Mouse (Mus musculus) embryonic facial prominence, embryonic 15.5 days (tissue): ENCODE data around the gene Aak1. TPM values are rescaled to one million over a fixed set of nuclear protein-coding genes. Genes with fewer than 3 reads are reported as not detected.
"Not testable (repeated sequence)": the region's sequence is repeated elsewhere in the genome, so short reads cannot be mapped to it uniquely, and the experiment has no call there.

ENCODE experiments used
- ATAC-seq: fragments of 200-750 bp; cut with Nextera tagmentation; 2 replicates; pipeline ENCODE4 v1.8.0; 2017; ENCODE audit warnings: low read depth, moderate TSS enrichment; ENCODE audit not compliant: insufficient number of reproducible peaks, low FRiP score, low TSS enrichment
- H3K27ac ChIP-seq: fragments of 300-500 bp; sonication (generic); replicated peaks from 2 replicates; pipeline ENCODE4 v1.5.1; 2015; ENCODE audit warnings: mild to moderate bottlenecking, inconsistent platforms
- H3K27me3 ChIP-seq: fragments of 300-500 bp; sonication (generic); 2 replicates; pipeline ENCODE4 v1.6.1; 2015; ENCODE audit warnings: inconsistent platforms
- H3K36me3 ChIP-seq: fragments of 300-500 bp; sonication (generic); 2 replicates; pipeline ENCODE4 v1.6.1; 2015; ENCODE audit warnings: mild to moderate bottlenecking, inconsistent platforms
- H3K4me1 ChIP-seq: fragments of 300-500 bp; sonication (generic); 2 replicates; pipeline ENCODE4 v1.6.1; 2015; ENCODE audit warnings: inconsistent platforms
- H3K4me2 ChIP-seq: fragments of 300-500 bp; sonication (generic); replicated peaks from 2 replicates; pipeline ENCODE4 v1.6.1; 2015; ENCODE audit warnings: mild to moderate bottlenecking, inconsistent platforms
- H3K4me3 ChIP-seq: fragments of 300-500 bp; sonication (generic); replicated peaks from 2 replicates; pipeline ENCODE4 v1.5.1; 2015; ENCODE audit warnings: mild to moderate bottlenecking, inconsistent platforms
- H3K9ac ChIP-seq: fragments of 300-500 bp; sonication (generic); 2 replicates; pipeline ENCODE4 v1.6.1; 2015; ENCODE audit warnings: inconsistent platforms
- H3K9me3 ChIP-seq: fragments of 300-500 bp; sonication (generic); replicated peaks from 2 replicates; pipeline ENCODE4 v1.6.1; 2016; ENCODE audit warnings: inconsistent platforms
- WGBS: fragments of 180-500 bp; shearing (Covaris S2); methylation state at CpG from one replicate; pipeline ENCODE4 v1.1.7; 2015; 5-methylcytosine and 5-hydroxymethylcytosine counted together
- polyA plus RNA-seq: library from polyadenylated mRNA; unstranded; fragments of >200 nt; fragmentation: Nextera tagmentation; extraction: Ambion mirVana; gene quantifications from 2 replicates; pipeline ENCODE4 v1.2.1, GENCODE M21; 2015

Aak1 gene
- polyA plus RNA-seq, 1 experiment from 2014 or later: 16.7 TPM

DNA sequence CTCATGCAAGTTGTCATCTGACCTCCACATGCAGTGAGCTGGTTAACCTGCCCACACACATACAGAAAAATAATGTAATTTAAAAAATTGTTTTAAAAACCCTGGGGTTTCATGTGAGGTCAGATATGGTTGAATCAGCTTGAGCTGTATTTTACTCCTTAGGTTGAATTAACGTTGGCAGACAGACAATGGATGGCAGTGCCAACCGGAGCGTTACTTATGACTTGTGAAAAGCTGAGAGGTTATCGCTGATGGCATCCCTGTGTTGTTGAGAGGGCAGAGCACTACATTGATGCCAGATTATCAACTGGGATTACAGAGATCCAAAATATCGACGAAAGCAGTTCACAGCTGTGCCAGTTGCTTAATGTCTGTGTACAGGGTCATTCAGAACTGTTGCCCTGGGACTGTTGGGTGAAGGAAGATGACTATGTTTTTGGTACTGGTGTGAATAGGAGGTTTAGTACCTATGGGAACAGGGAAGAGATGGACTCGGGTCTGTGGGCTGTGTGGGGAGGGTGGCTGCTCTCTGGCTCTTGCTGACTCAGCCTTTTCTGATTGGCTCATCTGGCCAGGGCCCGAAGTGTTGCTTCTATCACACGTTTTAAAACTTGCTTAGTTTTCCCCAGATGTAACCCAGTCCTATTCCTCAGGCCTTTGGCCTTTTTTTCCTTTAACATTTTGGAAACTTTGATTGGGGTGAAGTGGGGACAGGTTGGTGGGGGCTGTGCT, 11.6 kb downstream of the Aak1 start:
- no peak overlapping the region for H3K4me2 ChIP-seq
- no peak overlapping the region for H3K9ac ChIP-seq
- H3K9me3 ChIP-seq: no peaks in the 10 kb centered on the region
- H3K4me1 ChIP-seq: no peaks in the 10 kb centered on the region
- ATAC-seq: no peak
- 85% methylated on average over 9 of the region's 9 CpGs for WGBS
- no peak overlapping the region for H3K4me3 ChIP-seq
- no peak overlapping the region for H3K27ac ChIP-seq
- H3K27me3 ChIP-seq: no peaks in the 10 kb centered on the region
- peaks cover 26% of the 10 kb centered on the region for H3K36me3 ChIP-seq

DNA sequence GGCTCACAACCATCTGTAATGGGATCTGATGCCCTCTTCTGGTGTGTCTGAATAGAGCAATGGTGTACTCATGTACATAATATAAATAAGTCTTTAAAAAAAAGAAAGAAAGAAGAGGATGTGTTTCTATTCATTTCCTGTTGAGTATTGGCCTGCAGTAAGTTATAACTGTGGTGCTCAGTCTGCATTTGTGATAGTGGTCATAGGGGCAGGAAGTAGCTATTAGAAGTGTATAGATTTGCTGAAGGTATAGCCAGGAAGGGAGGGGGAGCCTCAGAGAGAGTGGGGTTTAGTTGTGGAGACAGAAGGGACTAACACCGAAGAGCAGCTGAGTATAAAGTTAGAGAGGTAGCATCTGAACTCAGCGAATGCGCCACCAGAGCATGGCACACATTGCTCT, 15.0 kb downstream of the Aak1 start:
- no peak overlapping the region for H3K27ac ChIP-seq
- peaks cover 15% of the 10 kb centered on the region for H3K36me3 ChIP-seq
- no peaks in the 10 kb centered on the region for H3K9me3 ChIP-seq
- H3K4me2 ChIP-seq: no peak overlapping the region
- no peak overlapping the region for H3K4me3 ChIP-seq
- WGBS: 91% methylated on average over 3 of the region's 3 CpGs
- no peak overlapping the region for H3K9ac ChIP-seq
- no peaks in the 10 kb centered on the region for H3K27me3 ChIP-seq
- no peak for ATAC-seq
- 0 out of 2 replicates have a peak, but pooled peaks cover 3% of the 10 kb centered on the region for H3K4me1 ChIP-seq

DNA sequence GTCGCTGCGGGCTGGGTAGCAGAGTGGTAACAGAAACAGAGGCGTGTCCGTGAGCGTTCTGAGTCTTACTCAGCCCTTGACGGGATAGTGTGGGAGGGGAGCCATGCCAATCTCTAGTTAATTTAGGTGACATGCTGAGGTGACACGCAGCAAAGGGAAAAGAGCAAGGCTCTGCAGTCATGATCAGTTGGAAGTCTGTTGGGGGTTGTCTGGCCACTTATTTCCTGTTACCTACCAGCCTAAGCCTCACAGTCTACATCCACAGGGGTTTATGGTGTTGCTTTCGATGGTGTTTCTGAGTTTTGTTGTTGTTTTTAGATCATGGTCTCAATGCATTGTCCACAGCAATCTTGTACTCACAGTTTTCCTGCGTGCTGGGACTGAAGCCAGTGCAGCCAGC, 21.0 kb downstream of the Aak1 start:
- no peaks in the 10 kb centered on the region for H3K9me3 ChIP-seq
- H3K36me3 ChIP-seq: peaks cover 9% of the 10 kb centered on the region
- H3K4me2 ChIP-seq: no peak overlapping the region
- ATAC-seq: no peak
- H3K27ac ChIP-seq: no peak overlapping the region
- H3K27me3 ChIP-seq: no peaks in the 10 kb centered on the region
- H3K9ac ChIP-seq: no peak overlapping the region
- peaks cover 12% of the 10 kb centered on the region for H3K4me1 ChIP-seq
- 84% methylated on average over 9 of the region's 9 CpGs for WGBS
- no peak overlapping the region for H3K4me3 ChIP-seq

DNA sequence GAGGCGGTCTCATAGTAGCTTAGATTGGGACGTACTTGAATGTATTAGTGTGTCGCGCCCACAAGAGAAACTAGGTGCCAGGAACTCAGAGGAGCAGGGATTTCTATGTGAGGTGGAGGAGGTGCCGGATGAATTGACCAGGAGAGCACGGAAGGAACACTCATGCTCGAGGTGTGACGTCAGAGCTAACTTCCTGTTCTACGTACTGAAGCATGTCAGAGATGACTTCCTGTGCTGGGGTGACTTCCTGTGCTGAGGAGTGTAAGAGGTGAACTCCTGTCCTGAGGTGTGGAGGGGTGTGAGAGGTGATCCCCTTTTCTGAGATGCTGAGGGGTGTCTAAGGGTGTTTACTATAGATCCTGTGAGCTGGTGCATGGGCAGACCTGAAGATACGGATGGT, 22.5 kb downstream of the Aak1 start:
- 89% methylated on average over 10 of the region's 10 CpGs for WGBS
- Histone ChIP-seq H3K4me1 (peaks cover 13% of the 10 kb centered on the region), H3K27ac (no peak overlapping the region), H3K27me3 (no peaks in the 10 kb centered on the region), H3K9me3 (no peaks in the 10 kb centered on the region), H3K9ac (no peak overlapping the region), H3K36me3 (peaks cover 9% of the 10 kb centered on the region), H3K4me3 (no peak overlapping the region), H3K4me2 (no peak overlapping the region)
- ATAC-seq: no peak

DNA sequence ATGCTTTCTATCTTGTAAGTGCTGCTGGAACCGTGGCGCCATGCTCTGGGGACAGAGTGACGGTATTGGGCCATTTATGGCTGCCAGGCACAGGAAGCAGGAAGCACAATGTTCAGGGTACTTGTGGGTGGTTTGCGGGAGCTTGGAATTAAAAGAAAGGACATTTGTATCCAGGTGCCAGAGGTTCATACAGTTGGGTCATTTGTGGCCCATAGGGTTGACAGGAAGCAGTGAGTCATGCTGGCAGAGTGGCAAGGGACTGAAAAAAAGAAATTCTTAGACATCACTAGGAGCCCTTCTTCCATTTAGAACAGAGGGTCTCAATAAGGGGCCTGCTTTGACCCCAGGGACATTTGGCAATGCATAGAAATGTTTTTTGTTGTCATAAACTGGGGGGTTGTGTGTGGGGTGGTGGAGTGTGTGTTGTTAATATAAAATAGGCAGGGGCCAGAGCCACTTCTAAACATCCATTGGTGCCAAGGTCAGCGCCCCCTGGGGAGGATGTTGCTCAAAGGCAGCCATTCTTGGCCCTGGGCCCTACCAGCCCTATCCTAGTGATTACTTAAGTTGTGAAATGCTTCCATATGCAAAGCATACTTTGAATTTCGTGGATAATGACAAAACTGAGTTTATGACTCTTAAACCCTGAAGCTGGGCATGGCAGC, 25.5 kb downstream of the Aak1 start:
- H3K4me3 ChIP-seq: no peak overlapping the region
- 74% methylated on average over 6 of the region's 6 CpGs for WGBS
- H3K27me3 ChIP-seq: no peaks in the 10 kb centered on the region
- no peaks in the 10 kb centered on the region for H3K9me3 ChIP-seq
- no peak overlapping the region for H3K9ac ChIP-seq
- ATAC-seq: no peak
- 0 out of 2 replicates have a peak overlapping the region, but pooled peaks have one; percentile 35 for H3K27ac ChIP-seq
- peaks cover 9% of the 10 kb centered on the region; the same call in 1 of the 2 replicates for H3K36me3 ChIP-seq
- H3K4me2 ChIP-seq: no peak overlapping the region
- H3K4me1 ChIP-seq: peaks cover 10% of the 10 kb centered on the region

DNA sequence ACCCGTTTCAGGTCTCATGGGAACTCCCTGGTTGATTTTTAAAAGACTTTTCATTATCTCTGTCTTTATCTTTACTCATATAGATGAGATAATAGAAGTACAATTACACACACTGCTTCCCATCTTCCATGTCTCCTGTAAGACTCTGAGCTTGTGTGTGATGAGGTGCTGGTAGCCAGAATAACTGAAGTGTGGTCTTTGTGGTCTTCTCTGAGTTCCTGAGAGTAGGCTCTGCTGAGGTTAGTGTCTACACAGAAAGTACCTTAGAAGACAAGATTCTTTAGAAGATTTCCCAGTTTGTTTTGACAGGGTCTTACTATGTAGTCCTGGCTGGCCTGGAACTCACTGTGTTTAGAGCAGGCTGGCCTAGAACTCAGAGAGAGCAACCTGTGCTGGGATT, 27.1 kb downstream of the Aak1 start:
- H3K27ac ChIP-seq: no peak overlapping the region
- 0 out of 2 replicates have a peak, but pooled peaks cover 3% of the 10 kb centered on the region for H3K36me3 ChIP-seq
- no peak overlapping the region for H3K4me3 ChIP-seq
- H3K27me3 ChIP-seq: no peaks in the 10 kb centered on the region
- H3K4me1 ChIP-seq: peaks cover 10% of the 10 kb centered on the region
- WGBS: 34% methylated on average over 1 of the region's 1 CpGs
- no peak overlapping the region for H3K4me2 ChIP-seq
- H3K9ac ChIP-seq: no peak overlapping the region
- H3K9me3 ChIP-seq: no peaks in the 10 kb centered on the region
- ATAC-seq: no peak

DNA sequence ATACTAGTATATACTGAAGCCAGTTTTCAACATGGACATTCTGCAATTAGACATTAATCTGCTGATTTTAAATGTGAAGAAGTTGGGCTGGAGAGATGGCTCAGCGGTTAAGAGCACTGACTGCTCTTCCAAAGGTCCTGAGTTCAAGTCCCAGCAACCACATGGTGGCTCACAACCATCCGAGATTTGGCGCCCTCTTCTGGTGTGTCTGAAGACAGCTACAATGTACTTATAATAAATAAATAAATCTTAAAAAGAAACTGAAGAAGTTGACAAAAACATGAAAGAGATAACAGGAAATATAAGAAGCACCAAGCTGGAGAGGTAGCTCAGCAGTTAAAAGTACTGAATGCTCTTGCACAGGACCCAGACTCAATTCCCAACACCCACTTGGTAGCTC, 29.3 kb downstream of the Aak1 start:
- not testable (repeated sequence) for H3K27ac ChIP-seq, H3K9ac ChIP-seq, H3K4me3 ChIP-seq, ATAC-seq, H3K9me3 ChIP-seq, H3K36me3 ChIP-seq, H3K27me3 ChIP-seq, H3K4me2 ChIP-seq
- WGBS: 77% methylated on average over 3 of the region's 3 CpGs
- peaks cover 10% of the 10 kb centered on the region for H3K4me1 ChIP-seq

DNA sequence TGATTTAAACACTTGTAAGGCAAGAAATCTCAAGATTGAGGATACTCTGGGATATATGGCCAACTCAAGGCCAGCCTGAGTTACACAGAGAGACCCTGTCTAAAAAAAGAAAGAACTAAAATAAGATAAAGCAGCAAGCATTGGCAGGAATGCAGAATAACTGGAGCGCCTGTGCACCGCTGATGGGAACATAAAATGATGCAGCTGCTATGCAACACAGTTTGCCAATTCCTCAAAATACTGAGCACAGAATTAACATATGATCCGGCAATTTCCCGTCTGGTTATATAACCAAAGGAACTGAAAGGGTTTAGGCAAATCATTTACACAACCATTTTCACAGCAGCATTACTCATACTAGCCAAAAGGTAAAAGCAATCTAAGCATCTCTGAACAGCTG, 30.0 kb downstream of the Aak1 start:
- ATAC-seq: no peak
- WGBS: 63% methylated on average over 4 of the region's 4 CpGs
- Histone ChIP-seq H3K27ac (0 out of 2 replicates have a peak overlapping the region, but pooled peaks have one; percentile 48), H3K9me3 (no peaks in the 10 kb centered on the region), H3K36me3 (no peaks in the 10 kb centered on the region), H3K4me1 (peaks cover 10% of the 10 kb centered on the region), H3K27me3 (no peaks in the 10 kb centered on the region), H3K9ac (no peak overlapping the region), H3K4me3 (no peak overlapping the region), H3K4me2 (no peak overlapping the region)

DNA sequence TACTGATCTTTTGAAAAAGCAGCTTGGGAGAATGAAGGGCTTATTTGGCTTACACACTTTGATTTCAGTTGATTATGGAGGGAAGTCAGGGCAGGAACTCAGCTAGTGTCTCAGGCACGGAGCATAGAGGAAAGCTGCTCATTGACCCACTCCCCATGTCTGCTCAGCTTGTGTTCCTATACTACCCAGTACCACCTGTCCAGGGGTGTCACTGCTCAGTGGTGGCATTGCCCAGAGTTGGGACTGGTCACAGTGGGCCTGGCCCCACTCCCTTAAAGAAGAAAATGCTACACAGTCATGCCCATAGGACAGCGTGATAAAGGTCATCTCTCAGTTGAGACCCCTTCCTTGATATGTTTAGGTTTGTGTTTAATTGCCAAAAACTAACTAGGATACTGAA, 34.9 kb downstream of the Aak1 start:
- Histone ChIP-seq H3K36me3 (no peaks in the 10 kb centered on the region), H3K9me3 (no peaks in the 10 kb centered on the region), H3K27ac (no peak overlapping the region), H3K4me1 (no peaks in the 10 kb centered on the region; the same call in 1 of the 2 replicates), H3K4me3 (no peak overlapping the region), H3K9ac (no peak overlapping the region), H3K27me3 (no peaks in the 10 kb centered on the region), H3K4me2 (no peak overlapping the region)
- ATAC-seq: no peak
- whole genome bisulfite sequencing: 84% methylated on average over 2 of the region's 2 CpGs

DNA sequence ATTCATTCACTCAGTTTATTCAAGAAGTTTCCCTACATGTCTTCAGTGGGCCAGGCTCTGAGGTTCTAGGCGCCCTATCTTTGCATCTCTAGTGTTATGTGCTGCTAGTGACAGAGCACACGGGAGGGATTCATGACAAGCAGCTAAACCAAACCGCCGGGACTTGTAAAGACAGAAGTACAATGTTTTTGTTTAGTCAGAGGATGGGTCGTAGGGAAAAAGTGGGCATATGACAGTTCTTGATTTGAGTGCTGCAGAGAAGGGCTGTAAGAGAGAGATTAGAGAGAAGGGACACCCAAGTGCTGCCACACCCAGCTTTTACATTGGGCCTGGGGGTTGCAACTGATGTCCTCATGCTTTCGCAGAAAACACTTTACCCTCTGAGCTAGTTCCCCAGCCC, 35.4 kb downstream of the Aak1 start:
- H3K9me3 ChIP-seq: no peaks in the 10 kb centered on the region
- H3K4me3 ChIP-seq: no peak overlapping the region
- H3K4me2 ChIP-seq: no peak overlapping the region
- H3K36me3 ChIP-seq: no peaks in the 10 kb centered on the region
- no peak overlapping the region for H3K9ac ChIP-seq
- no peaks in the 10 kb centered on the region for H3K27me3 ChIP-seq
- H3K27ac ChIP-seq: no peak overlapping the region
- H3K4me1 ChIP-seq: no peaks in the 10 kb centered on the region; the same call in 1 of the 2 replicates
- ATAC-seq: no peak
- 74% methylated on average over 6 of the region's 6 CpGs for WGBS

DNA sequence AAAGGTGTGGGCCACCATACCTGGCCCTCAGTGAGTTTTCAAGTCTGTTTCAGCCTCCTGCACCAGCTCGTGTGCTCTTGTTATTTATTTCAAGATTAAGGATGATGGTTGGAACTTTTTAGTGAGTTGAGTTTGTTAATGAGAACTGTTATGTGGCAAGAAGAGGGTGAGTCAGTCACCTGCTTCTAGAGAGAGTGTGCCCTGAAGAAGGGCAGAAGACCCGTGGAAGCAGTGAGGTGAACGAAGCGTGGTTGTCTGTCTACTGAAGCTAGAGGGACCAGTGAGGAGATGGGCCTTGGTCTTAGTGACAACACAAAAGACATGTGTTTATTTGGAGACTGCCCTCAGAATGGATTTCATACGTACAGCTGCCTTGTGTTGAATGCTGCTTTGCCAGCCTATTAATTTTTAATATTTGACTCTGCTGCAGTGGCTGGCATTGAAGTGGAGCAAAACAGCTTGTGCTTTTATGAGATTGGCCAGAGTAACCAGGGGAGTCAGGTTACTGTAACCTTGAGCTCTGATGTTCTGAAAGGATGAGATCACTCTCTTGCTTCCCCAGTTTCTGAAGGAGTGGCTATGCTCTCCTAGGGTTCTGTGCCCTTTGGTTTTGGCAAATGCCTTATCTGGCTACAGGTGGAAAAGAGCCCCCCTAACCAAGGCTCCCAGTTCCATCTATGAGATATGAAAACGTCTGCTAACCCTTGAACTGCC, 36.7 kb downstream of the Aak1 start:
- Histone ChIP-seq H3K27me3 (no peaks in the 10 kb centered on the region), H3K27ac (no peak overlapping the region), H3K9me3 (no peaks in the 10 kb centered on the region), H3K4me2 (no peak overlapping the region), H3K9ac (no peak overlapping the region), H3K4me3 (no peak overlapping the region), H3K4me1 (no peaks in the 10 kb centered on the region; the same call in 1 of the 2 replicates), H3K36me3 (no peaks in the 10 kb centered on the region)
- WGBS: 58% methylated on average over 6 of the region's 6 CpGs
- no peak for ATAC-seq
